Mouse (Mus musculus): ENCODE measurements at regions not wholly inside any gene's neighbourhood (a gene's known extent, or its start where the extent isn't known, plus 50 kb on each side); places are given as distances from the start of the nearest gene placed in this dataset.
A peak's percentile ranks its signal among the peaks of the same experiment; 100 is the strongest.

DNA sequence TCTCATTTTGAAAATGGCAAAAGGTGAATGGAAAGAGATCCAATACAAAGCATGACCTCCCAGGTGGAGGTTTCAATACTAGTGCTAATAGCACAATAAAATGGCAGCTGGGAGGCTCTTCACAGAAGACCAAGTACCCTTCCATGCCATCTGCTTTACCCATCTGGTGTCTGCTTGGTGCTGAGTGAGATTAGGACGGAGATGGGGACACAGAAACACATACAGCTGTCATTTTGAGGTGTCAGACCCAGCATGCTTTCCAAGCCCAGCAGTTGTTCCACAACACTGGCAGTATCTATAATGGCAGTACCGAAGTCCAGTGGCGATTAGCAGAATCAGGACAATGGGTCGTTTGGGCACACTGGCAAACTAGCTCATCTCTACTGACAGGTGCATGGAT lies 118.9 kb upstream of the 1700064H15Rik start:
- no peak for DNase-seq (ENCODE audit: low spot score)

GRCm38 (mm10) chr3:19751946-19752345 lies 123.5 kb upstream of the 1700064H15Rik start:
- DNase-seq (ENCODE audit: low spot score): no peak

DNA sequence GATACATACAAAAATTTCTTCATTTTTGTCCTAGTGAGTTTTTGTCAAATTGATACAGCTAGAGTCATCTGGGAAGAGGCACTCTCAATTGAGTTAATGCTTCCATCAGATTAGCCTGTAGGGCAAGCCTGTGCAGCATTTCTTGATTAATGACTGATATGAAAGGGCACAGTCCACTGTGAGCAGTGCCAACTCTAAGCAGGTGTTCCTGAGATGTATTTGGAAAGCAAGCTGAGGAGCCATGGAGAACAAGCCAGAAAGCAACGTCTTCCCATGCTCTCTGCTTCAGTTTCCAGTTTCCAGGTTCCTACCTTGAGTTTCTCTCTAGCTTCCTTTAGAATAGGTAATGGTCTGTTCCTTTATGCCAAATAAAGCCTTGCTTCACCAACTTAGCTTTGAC lies 125.5 kb upstream of the 1700064H15Rik start:
- no peak for DNase-seq (ENCODE audit: low spot score)

GRCm38 (mm10) chr3:19754636-19755035 lies 126.2 kb upstream of the 1700064H15Rik start:
- no peak for DNase-seq (ENCODE audit: low spot score)

DNA sequence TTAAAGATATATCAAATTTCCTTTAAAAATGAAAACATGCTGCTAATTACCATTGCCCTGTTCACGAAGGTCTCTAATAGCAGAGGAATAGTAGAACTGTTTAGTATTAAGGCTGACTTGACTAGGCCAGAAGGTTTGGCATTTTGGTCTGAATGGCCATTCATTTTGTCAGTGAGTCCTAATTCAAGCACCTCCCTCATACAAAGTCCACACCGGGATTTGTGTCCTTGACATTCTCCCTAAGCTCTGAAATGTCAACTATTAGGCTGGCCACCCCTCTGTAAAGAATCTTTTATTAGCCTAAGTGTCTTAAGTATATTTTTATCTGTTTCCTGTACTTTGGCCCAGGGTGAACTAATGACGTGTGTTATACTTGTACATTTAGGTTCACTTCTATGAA lies 126.7 kb upstream of the 1700064H15Rik start:
- no peak for DNase-seq (ENCODE audit: low spot score)

GRCm38 (mm10) chr3:19798543-19799106 lies 158.2 kb upstream of the Cp start:
- DNase-seq (ENCODE audit: low spot score): no peak

DNA sequence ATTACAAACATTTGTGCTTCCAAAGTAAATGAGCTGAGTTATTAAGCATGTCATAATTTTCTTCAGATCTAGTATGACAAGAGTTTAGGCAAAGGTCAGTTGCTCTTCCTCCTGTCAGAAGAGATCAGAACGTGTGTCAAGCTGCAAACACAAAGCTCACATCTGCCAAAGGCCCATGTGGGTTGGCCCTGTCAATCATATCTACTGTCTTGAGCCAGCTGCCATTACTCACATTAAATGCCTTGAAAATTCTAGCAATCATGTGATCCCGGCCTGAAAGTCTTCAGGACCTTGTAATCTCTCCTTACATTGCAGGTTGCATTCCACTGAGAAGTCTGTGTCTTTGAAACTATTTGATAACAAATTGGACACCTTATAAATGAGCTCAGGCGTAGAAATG lies 146.8 kb upstream of the Cp start:
- DNase-seq (ENCODE audit: low spot score): no peak

DNA sequence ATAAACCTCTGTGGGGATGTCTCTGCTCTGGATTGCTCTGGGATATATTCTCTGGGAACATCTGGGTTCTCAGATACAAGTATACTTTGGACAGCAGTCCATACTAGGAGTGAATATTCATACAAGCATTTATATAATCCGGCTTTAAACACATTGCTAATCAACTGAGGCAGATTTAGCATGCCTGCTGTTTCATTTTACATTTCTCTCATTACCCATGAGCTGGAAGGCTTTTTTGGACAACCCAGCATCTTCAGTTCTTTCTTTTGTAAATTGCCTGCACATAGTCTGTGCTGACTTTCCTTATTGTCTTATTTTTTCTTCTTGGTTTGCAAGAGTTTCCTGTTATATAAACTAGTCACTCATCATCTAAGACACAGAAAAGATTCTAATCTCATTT lies 131.9 kb upstream of the Cp start:
- DNase-seq (ENCODE audit: low spot score): no peak

DNA sequence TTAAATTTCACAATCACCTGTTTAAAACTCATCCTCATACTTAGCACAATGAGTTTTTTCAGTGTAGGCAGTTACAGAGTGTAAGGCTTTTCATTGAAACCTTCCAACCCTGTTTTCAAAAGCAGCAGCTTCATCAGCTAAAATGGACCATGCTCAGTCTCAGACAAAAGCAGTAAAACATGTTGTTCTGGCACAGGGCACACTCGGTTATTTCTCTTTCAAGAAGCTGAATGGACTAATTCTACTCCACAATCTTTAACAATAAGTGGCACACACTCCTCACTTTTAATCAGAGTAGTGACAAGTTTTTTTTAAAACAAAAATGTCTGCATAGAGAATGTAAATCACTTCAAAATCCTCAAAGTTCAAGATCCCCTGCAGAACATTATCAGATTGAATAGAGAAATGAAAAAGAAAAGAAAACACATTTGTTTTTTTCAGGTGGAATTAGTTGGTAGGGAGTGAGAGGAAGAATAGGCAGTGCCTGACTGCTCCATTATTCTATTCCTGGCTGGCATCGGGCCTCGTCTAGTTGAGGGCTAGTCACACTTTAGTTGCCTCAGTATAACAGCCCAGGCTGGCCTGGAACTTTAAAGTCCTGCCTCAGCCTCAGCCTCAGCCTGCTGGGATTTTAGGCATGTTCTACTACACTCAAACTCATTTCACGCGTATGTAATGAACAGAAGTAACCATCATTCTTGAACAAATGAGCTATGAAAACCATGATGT lies 128.2 kb upstream of the Cp start:
- DNase-seq (ENCODE audit: low spot score): no peak

DNA sequence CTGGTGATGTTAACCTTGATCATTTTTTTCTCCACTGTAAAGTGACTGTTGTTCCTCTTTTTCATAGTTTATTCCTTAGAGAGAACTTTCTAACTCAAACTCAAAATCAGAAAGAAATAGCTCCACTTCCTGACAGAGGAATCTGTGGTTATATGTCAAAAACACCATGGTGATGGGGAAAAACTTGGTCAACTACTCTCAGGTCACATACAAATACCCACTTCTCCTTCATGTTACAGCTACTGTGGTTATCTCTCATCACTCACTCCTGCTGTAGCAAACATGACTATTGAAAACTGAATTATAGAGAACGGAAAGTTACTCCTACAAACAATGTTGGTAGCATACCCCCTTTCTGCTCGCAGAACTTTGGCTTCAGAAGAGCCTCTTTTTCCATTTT lies 127.1 kb upstream of the Cp start:
- DNase-seq (ENCODE audit: low spot score): no peak

- DNase-seq (ENCODE audit: low spot score): no peak
These were observed 108.7 kb upstream of the Cp start for GRCm38 (mm10) chr3:19848031-19848735.

GRCm38 (mm10) chr3:19848736-19849269 lies 108.1 kb upstream of the Cp start:
- DNase-seq (ENCODE audit: low spot score): no peak

- no peak for DNase-seq (ENCODE audit: low spot score)
These were observed 74.2 kb upstream of the Cp start for GRCm38 (mm10) chr3:19882623-19883022.

GRCm38 (mm10) chr3:19888405-19888804 lies 68.4 kb upstream of the Cp start:
- no peak for DNase-seq (ENCODE audit: low spot score)

- no peak for DNase-seq (ENCODE audit: low spot score)
These were observed 62.6 kb upstream of the Cp start for GRCm38 (mm10) chr3:19894258-19894629.

GRCm38 (mm10) chr3:19894630-19895578 lies 62.0 kb upstream of the Cp start:
- DNase-seq (ENCODE audit: low spot score): peak; percentile 97

DNA sequence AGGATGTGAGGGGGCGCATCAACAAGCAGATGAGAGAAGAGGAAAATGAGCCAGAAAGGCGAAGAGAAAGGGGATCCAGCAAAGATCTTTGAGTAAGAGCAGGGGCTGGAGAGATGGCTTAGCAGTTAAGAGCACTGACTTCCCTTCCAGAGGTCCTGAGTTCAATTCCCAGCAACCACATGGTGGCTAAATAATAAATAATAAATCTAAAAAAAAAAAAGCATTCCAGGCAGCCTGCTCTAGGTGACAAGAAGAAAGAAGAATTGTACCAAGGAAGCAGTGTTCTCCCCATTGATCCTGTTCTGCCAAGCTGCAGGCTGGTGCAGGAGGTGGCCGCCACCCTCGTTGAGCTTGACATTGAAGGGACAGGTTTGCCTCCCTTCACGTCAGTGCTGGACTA lies 61.1 kb upstream of the Cp start:
- DNase-seq (ENCODE audit: low spot score): no peak

GRCm38 (mm10) chr3:19897140-19897539 lies 59.7 kb upstream of the Cp start:
- DNase-seq (ENCODE audit: low spot score): no peak

DNA sequence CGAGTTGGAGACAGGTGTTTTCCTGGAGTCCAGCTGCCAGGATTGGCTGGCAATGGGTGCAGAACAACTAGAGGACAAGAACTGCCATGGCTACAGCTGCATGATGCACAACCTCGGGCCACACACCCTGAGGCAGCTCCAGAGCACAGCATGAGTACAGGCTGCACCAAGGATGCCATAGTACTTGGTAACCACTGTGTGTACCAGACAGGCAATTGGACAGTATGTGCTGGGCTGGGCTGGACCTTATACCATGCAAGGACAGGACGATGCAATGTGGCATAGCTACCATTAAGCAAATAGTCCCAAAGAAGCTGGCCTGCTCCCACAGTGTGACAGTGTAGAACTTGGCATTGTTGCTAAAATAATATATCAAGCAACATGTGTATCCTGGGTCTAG lies 54.6 kb upstream of the Cp start:
- DNase-seq (ENCODE audit: low spot score): no peak

- DNase-seq (ENCODE audit: low spot score): peak; percentile 82
These were observed 52.2 kb upstream of the Cp start for GRCm38 (mm10) chr3:19904446-19905275.

All from embryo, embryonic 10 days (tissue).